Mouse (Mus musculus) heart, embryonic 11.5 days (tissue): ENCODE measurements around the gene Nup93. TPM values are rescaled to one million over a fixed set of nuclear protein-coding genes. Genes with fewer than 3 reads are reported as not detected.
A peak's percentile ranks its signal among the peaks of the same experiment; 100 is the strongest.

ENCODE experiments used
- ATAC-seq: fragments of 200-750 bp; cut with Nextera tagmentation; replicated peaks from 2 replicates; pipeline ENCODE4 v1.8.0; 2017; ENCODE audit warnings: moderate library complexity; ENCODE audit not compliant: insufficient number of reproducible peaks, low FRiP score, low TSS enrichment
- H3K27ac ChIP-seq: fragments of 300-500 bp; sonication (generic); 2 replicates; pipeline ENCODE4 v1.5.1; 2014; ENCODE audit warnings: mild to moderate bottlenecking, low read depth, low read length
- H3K27me3 ChIP-seq: fragments of 300-500 bp; sonication (generic); 2 replicates; pipeline ENCODE4 v1.6.1; 2014; ENCODE audit warnings: mild to moderate bottlenecking, low read length, mixed read lengths; ENCODE audit not compliant: control insufficient read depth, insufficient read depth
- H3K36me3 ChIP-seq: fragments of 300-500 bp; sonication (generic); 2 replicates; pipeline ENCODE4 v1.6.1; 2014; ENCODE audit warnings: mild to moderate bottlenecking, low read length, moderate library complexity, mixed read lengths; ENCODE audit not compliant: control insufficient read depth, insufficient read depth
- H3K4me1 ChIP-seq: fragments of 300-500 bp; sonication (generic); 2 replicates; pipeline ENCODE4 v1.6.1; 2014; ENCODE audit warnings: low read length; ENCODE audit not compliant: control insufficient read depth, insufficient read depth
- H3K4me2 ChIP-seq: fragments of 300-500 bp; sonication (generic); 2 replicates; pipeline ENCODE4 v1.6.1; 2014; ENCODE audit warnings: mild to moderate bottlenecking, moderate library complexity
- H3K4me3 ChIP-seq: fragments of 300-500 bp; sonication (generic); 2 replicates; pipeline ENCODE4 v1.5.1; 2014; ENCODE audit warnings: low read depth, low read length
- H3K9ac ChIP-seq: fragments of 300-500 bp; sonication (generic); 2 replicates; pipeline ENCODE4 v1.6.1; 2014; ENCODE audit warnings: mild to moderate bottlenecking, low read depth, low read length, moderate library complexity
- H3K9me3 ChIP-seq: fragments of 300-500 bp; sonication (generic); replicated peaks from 2 replicates; pipeline ENCODE4 v1.6.1; 2016; ENCODE audit warnings: low read length; ENCODE audit not compliant: control insufficient read depth
- WGBS: fragments of 180-500 bp; shearing (Covaris S2); extraction: QIAGEN DNeasy Blood & Tissue Kit; methylation state at CpG from one replicate; pipeline ENCODE4 v1.1.7; 2014; ENCODE audit not compliant: insufficient replicate concordance; 5-methylcytosine and 5-hydroxymethylcytosine counted together
- polyA plus RNA-seq: library from polyadenylated mRNA; unstranded; fragments of >200 nt; fragmentation: Nextera tagmentation; extraction: Ambion mirVana; gene quantifications from 2 replicates; pipeline ENCODE4 v1.2.1, GENCODE M21; 2014

Gene Nup93
- polyA plus RNA-seq, 1 experiment from 2014 or later: 73.4 TPM

DNA sequence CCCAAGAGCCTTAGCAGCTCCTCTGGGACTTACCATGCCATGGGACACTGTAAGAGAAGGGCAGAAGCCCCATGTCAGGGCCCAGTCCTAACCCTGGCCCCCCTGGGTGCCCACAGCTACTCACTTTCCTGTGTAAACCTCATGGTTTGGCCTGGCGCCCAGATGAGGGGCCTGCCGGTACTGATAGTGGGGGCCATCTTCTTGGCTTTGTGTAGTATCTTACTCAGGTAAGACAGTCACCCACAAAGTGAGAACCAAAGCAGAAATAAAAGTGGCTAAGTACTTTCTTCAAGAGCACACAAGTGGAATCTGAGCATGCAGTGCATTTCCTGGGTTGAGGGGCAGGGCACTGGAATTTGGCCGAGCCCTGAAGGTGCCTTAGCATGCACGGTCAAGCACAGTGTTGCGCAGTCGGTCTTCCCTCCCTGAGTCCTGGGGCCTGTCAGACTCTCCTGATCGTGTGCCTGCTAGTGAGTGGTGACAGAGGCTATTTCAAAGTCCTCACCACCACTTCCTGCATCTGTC is 92.7 kb downstream of the Nup93 start:
- no peak for ATAC-seq
- H3K4me2 ChIP-seq: no peak overlapping the region
- peaks cover 9% of the 10 kb centered on the region for H3K4me1 ChIP-seq
- H3K27me3 ChIP-seq: no peaks in the 10 kb centered on the region
- no peak overlapping the region for H3K9ac ChIP-seq
- 49% methylated on average over 7 of the region's 7 CpGs for WGBS
- H3K9me3 ChIP-seq: no peaks in the 10 kb centered on the region
- no peak overlapping the region for H3K4me3 ChIP-seq
- H3K36me3 ChIP-seq: peaks cover 29% of the 10 kb centered on the region
- H3K27ac ChIP-seq: peak overlapping the region; percentile 29; the same call in 1 of the 2 replicates

DNA sequence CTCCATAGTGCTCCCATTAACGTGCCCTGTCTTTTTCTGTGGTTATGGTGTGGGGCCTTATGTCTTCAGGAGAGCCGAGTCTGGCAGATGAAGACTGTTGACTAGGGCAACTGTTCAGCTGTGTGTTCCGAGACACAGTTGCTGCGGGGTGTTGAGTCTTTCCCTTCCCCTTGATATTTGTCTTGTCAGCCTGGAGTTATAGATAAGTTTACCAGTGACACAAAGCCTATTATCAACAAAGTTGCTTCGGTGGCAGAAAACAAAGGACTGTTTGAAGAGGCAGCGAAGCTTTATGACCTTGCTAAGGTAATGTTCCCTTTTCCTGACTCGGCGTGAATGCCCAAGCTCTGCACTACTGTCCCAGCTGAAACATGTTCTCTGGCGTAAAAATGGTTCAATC is 93.3 kb downstream of the Nup93 start:
- H3K9ac ChIP-seq: no peak overlapping the region
- H3K4me1 ChIP-seq: peaks cover 9% of the 10 kb centered on the region
- 61% methylated on average over 9 of the region's 9 CpGs for WGBS
- no peaks in the 10 kb centered on the region for H3K27me3 ChIP-seq
- peak overlapping the region; percentile 29 for H3K27ac ChIP-seq
- H3K36me3 ChIP-seq: peaks cover 29% of the 10 kb centered on the region
- H3K4me2 ChIP-seq: no peak overlapping the region
- no peak overlapping the region for H3K4me3 ChIP-seq
- no peak for ATAC-seq
- no peaks in the 10 kb centered on the region for H3K9me3 ChIP-seq

DNA sequence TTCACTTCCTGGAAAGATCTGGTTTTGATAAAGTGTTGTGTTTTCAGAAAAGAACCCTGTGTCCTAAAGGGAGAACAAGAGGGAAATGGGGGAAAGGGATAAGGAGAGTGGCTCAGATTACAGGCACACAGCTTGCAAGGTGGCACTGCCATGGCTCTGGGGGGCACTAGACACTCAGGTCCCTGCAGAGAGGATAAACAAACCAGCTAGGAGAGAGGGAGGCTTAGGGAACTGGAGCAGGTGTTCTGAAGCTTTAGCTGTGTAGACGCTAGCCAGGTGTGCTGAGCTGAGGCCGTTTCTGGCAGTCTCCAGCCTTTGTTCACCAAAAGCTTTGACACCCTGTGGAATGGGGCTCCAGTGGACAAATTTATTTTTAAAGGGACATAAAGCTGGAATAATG is 99.7 kb downstream of the Nup93 start:
- H3K36me3 ChIP-seq: peaks cover 8% of the 10 kb centered on the region
- WGBS: 90% methylated on average over 2 of the region's 2 CpGs
- no peak for ATAC-seq

DNA sequence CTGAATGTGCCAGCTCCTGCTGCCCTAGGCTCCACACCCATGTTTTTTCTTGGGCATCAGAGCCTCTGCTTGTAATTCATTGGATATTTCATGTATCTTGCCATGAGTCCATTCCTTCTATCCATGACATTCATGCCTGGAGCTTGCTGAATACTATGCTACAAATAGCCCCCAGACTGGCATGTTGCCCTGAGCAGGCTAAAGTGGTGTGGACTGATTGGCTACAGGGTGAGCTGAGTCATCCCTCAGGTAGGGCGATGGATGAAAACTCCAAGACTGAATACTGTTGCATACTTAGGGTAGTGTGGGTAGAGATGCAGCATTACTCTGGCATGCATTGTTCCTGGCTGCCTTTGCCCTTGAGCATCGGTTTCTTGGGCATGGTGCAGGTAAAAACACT is 102.9 kb downstream of the Nup93 start:
- WGBS: 89% methylated on average over 2 of the region's 2 CpGs
- no peak for ATAC-seq

More for the DNA sequence above, 99.7 kb downstream of the Nup93 start:
- Histone ChIP-seq H3K9me3 (no peaks in the 10 kb centered on the region), H3K4me2 (no peak overlapping the region), H3K9ac (no peak overlapping the region), H3K4me1 (no peaks in the 10 kb centered on the region), H3K4me3 (no peak overlapping the region), H3K27me3 (no peaks in the 10 kb centered on the region), H3K27ac (no peak overlapping the region)

GRCm38 (mm10) chr8:94317691-94318090 is 103.3 kb downstream of the Nup93 start:
- H3K4me1 ChIP-seq: no peaks in the 10 kb centered on the region
- WGBS: 90% methylated on average over 2 of the region's 2 CpGs
- H3K4me3 ChIP-seq: no peak overlapping the region
- no peaks in the 10 kb centered on the region for H3K27me3 ChIP-seq
- H3K9me3 ChIP-seq: no peaks in the 10 kb centered on the region
- no peak overlapping the region for H3K27ac ChIP-seq
- H3K4me2 ChIP-seq: no peak overlapping the region
- ATAC-seq: no peak
- H3K9ac ChIP-seq: no peak overlapping the region
- H3K36me3 ChIP-seq: no peaks in the 10 kb centered on the region; the same call in 1 of the 2 replicates

More for the DNA sequence above, 102.9 kb downstream of the Nup93 start:
- H3K4me1 ChIP-seq: no peaks in the 10 kb centered on the region
- no peaks in the 10 kb centered on the region for H3K9me3 ChIP-seq
- no peaks in the 10 kb centered on the region for H3K27me3 ChIP-seq
- no peak overlapping the region for H3K27ac ChIP-seq
- H3K9ac ChIP-seq: no peak overlapping the region
- no peak overlapping the region for H3K4me2 ChIP-seq
- H3K36me3 ChIP-seq: no peaks in the 10 kb centered on the region; the same call in 1 of the 2 replicates
- no peak overlapping the region for H3K4me3 ChIP-seq

GRCm38 (mm10) chr8:94320036-94320435 is 105.7 kb downstream of the Nup93 start:
- ATAC-seq: no peak
- H3K4me1 ChIP-seq: no peaks in the 10 kb centered on the region
- H3K27ac ChIP-seq: no peak overlapping the region
- H3K27me3 ChIP-seq: no peaks in the 10 kb centered on the region
- H3K4me2 ChIP-seq: no peak overlapping the region
- no peaks in the 10 kb centered on the region for H3K9me3 ChIP-seq
- H3K9ac ChIP-seq: no peak overlapping the region
- no peak overlapping the region for H3K4me3 ChIP-seq
- 67% methylated on average over 2 of the region's 2 CpGs for WGBS
- no peaks in the 10 kb centered on the region for H3K36me3 ChIP-seq

- 77% methylated on average over 4 of the region's 4 CpGs for WGBS
- no peaks in the 10 kb centered on the region for H3K36me3 ChIP-seq
- H3K27ac ChIP-seq: no peak overlapping the region
- no peak overlapping the region for H3K4me2 ChIP-seq
- ATAC-seq: no peak
- H3K4me3 ChIP-seq: no peak overlapping the region
- no peaks in the 10 kb centered on the region for H3K4me1 ChIP-seq
- no peaks in the 10 kb centered on the region for H3K9me3 ChIP-seq
- H3K9ac ChIP-seq: no peak overlapping the region
- no peaks in the 10 kb centered on the region for H3K27me3 ChIP-seq
Observed at GRCm38 (mm10) chr8:94322083-94322482, 107.7 kb downstream of the Nup93 start.

- Histone ChIP-seq H3K4me2 (no peak overlapping the region), H3K9ac (no peak overlapping the region), H3K4me1 (no peaks in the 10 kb centered on the region), H3K27me3 (no peaks in the 10 kb centered on the region), H3K4me3 (no peak overlapping the region), H3K9me3 (no peaks in the 10 kb centered on the region), H3K36me3 (no peaks in the 10 kb centered on the region), H3K27ac (no peak overlapping the region)
- ATAC-seq: no peak
- WGBS: 75% methylated on average over 6 of the region's 6 CpGs
Observed at GRCm38 (mm10) chr8:94323041-94323440, 108.7 kb downstream of the Nup93 start.

GRCm38 (mm10) chr8:94324071-94324470 is 109.7 kb downstream of the Nup93 start:
- 51% methylated on average over 12 of the region's 12 CpGs for WGBS

More at GRCm38 (mm10) chr8:94324071-94324470, 109.7 kb downstream of the Nup93 start:
- Histone ChIP-seq H3K36me3 (no peaks in the 10 kb centered on the region), H3K4me1 (no peaks in the 10 kb centered on the region), H3K9me3 (no peaks in the 10 kb centered on the region), H3K27ac (no peak overlapping the region), H3K4me2 (no peak overlapping the region), H3K9ac (no peak overlapping the region), H3K27me3 (no peaks in the 10 kb centered on the region; the same call in 1 of the 2 replicates), H3K4me3 (no peak overlapping the region)
- ATAC-seq: no peak; the same call in 1 of the 2 replicates
